Mouse (Mus musculus) liver, embryonic 12.5 days (tissue): ENCODE results near the gene Klrk1. TPM values are rescaled to one million over a fixed set of nuclear protein-coding genes. Genes with fewer than 3 reads are reported as not detected.

Experiments
- ATAC-seq: fragments of 200-750 bp; cut with Nextera tagmentation; 2 replicates; pipeline ENCODE4 v1.8.0; 2017; ENCODE audit warnings: moderate number of reproducible peaks, mild to moderate bottlenecking, moderate library complexity
- H3K27ac ChIP-seq: fragments of 300-500 bp; sonication (generic); 2 replicates; pipeline ENCODE4 v1.5.1; 2016; ENCODE audit warnings: mild to moderate bottlenecking
- H3K27me3 ChIP-seq: fragments of 300-500 bp; sonication (generic); replicated peaks from 2 replicates; pipeline ENCODE4 v1.6.1; 2016; ENCODE audit warnings: mild to moderate bottlenecking, moderate library complexity
- H3K36me3 ChIP-seq: fragments of 300-500 bp; sonication (generic); 2 replicates; pipeline ENCODE4 v1.6.1; 2016; ENCODE audit warnings: mild to moderate bottlenecking, moderate library complexity
- H3K4me1 ChIP-seq: fragments of 300-500 bp; sonication (generic); 2 replicates; pipeline ENCODE4 v1.6.1; 2016
- H3K4me2 ChIP-seq: fragments of 300-500 bp; sonication (generic); 2 replicates; pipeline ENCODE4 v1.6.1; 2016; ENCODE audit warnings: mild to moderate bottlenecking, moderate library complexity
- H3K4me3 ChIP-seq: fragments of 300-500 bp; sonication (generic); 2 replicates; pipeline ENCODE4 v1.5.1; 2016; ENCODE audit warnings: mild to moderate bottlenecking, moderate library complexity
- H3K9ac ChIP-seq: fragments of 300-500 bp; sonication (generic); 2 replicates; pipeline ENCODE4 v1.6.1; 2016; ENCODE audit warnings: mild to moderate bottlenecking, moderate library complexity
- H3K9me3 ChIP-seq: fragments of 300-500 bp; sonication (generic); replicated peaks from 2 replicates; pipeline ENCODE4 v1.6.1; 2016; ENCODE audit warnings: mild to moderate bottlenecking, moderate library complexity
- WGBS: fragments of 180-500 bp; shearing (Covaris S2); methylation state at CpG from one replicate; pipeline ENCODE4 v1.1.7; 2016; ENCODE audit not compliant: insufficient replicate concordance; 5-methylcytosine and 5-hydroxymethylcytosine counted together
- polyA plus RNA-seq: library from polyadenylated mRNA; unstranded; fragments of >200 nt; fragmentation: Nextera tagmentation; extraction: Ambion mirVana; gene quantifications from 2 replicates; pipeline ENCODE4 v1.2.1, GENCODE M21; 2016

Klrk1 gene
- polyA plus RNA-seq, 1 experiment from 2014 or later, result 0.21 TPM

- Histone ChIP-seq H3K9me3 (no peaks in the 10 kb centered on the region), H3K27me3 (no peaks in the 10 kb centered on the region), H3K4me3 (no peak overlapping the region), H3K27ac (no peak overlapping the region), H3K4me2 (no peak overlapping the region), H3K9ac (no peak overlapping the region), H3K4me1 (peaks cover 4% of the 10 kb centered on the region; the same call in 1 of the 2 replicates), H3K36me3 (no peaks in the 10 kb centered on the region)
- no peak for ATAC-seq
- 17% methylated on average over 2 of the region's 2 CpGs for WGBS
Observed at GRCm38 (mm10) chr6:129565257-129565656, 58.4 kb downstream of the Klrk1 start.

Other genes starting within 250 kb of the Klrk1 start
- gene Clec12b, start 238.0 kb downstream of the Klrk1 start, polyA plus RNA-seq, result not detected in 2 replicates
- gene Clec1b, start 226.6 kb downstream of the Klrk1 start, polyA plus RNA-seq, result 31.9 and 32.7 TPM in 2 replicates
- gene Clec9a, start 215.0 kb downstream of the Klrk1 start, polyA plus RNA-seq, result 0.29 and 0.39 TPM in 2 replicates
- gene Clec1a, start 171.9 kb downstream of the Klrk1 start, polyA plus RNA-seq, result 0.24 and 0.38 TPM in 2 replicates
- 0.74 and 0.83 TPM in 2 replicates for gene Olr1, start 116.7 kb downstream of the Klrk1 start, polyA plus RNA-seq
- gene Tmem52b, start 111.3 kb downstream of the Klrk1 start, polyA plus RNA-seq, result not detected in 2 replicates
- gene Gabarapl1, start 90.7 kb downstream of the Klrk1 start, polyA plus RNA-seq, result 37.8 and 38.0 TPM in 2 replicates
- gene Klre1, start 46.0 kb downstream of the Klrk1 start, polyA plus RNA-seq, result not detected in 2 replicates
- gene Klrd1, start 32.1 kb downstream of the Klrk1 start, polyA plus RNA-seq, result 0.18 and 0.83 TPM in 2 replicates
- gene Klrc3, start 19.5 kb upstream of the Klrk1 start, polyA plus RNA-seq, result not detected in 2 replicates
- not detected in 2 replicates for gene Klrc2, start 36.8 kb upstream of the Klrk1 start, polyA plus RNA-seq
- not detected in 2 replicates for gene Klrc1, start 55.1 kb upstream of the Klrk1 start, polyA plus RNA-seq
- gene Klri1, start 93.3 kb upstream of the Klrk1 start, polyA plus RNA-seq, result not detected in 2 replicates
- 0.04 TPM in 1 of 2 replicates, not detected in the other for gene Klri2, start 116.6 kb upstream of the Klrk1 start, polyA plus RNA-seq
- gene Gm156, start 160.4 kb upstream of the Klrk1 start, polyA plus RNA-seq, result not detected in 2 replicates
- not detected in 2 replicates for gene Gm17631, start 238.8 kb upstream of the Klrk1 start, polyA plus RNA-seq